Mouse (Mus musculus): ENCODE measurements around the gene Mypn.

Gene Mypn

DNA sequence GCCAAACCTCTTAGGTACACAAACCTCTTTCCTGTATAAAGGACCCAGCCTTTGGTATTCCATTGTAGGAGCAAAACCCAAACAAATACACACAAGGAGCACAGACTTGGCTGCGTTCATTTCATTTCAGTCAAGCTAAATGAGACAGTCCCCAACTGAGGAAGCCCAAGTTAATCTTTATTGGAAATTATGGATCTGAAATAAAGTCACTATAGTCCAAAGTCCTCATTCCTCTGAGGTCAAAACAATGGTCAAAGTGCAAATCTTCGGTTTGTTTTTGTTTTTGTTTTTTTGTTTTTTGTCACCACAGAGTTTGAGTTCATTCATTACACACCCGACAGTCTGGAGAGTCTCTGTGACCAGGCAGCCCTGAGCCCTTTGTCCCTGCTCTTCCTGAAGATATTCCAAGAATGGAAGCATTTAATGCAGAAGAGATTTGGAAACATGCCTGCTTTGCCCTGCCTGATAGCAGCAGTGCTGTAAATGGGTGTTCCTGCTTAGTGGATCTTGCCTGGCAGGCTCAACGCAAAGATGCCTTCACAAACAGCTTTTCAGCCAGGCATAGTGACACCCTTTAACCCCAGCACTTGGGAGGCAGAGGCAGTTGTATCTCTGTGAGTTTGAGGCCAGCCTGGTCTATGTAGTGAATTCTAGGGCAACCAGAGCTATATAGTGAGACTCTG is 47.9 kb downstream of the Mypn start:
- in situ Hi-C loops (cut with MboI, MseI), result no loop called here

DNA sequence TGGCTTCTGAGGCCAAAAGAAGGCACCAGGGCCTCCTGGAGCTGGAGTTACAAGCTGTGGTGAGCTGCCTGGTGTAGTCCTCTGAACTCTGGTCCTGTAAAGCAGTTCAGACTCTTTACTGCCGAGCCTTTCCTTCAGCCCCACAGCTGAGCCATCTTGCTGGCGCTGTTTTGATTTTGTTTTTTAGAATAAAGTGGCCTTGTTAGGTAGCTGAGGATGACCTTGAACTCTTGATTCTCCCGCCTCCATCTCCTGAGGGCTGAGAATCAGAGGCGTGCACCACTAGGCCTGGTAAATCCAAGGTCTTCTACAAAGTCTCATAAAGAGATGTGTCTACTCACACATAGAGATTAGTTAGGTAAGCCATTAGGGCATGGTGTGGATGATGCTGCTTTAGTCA is 49.0 kb downstream of the Mypn start:
- in situ Hi-C loops (cut with MboI, MseI), result loop anchor here (5.0 kb wide), 2 partner anchors 98 to 218 kb away; no protein-coding TSS in a partner anchor

DNA sequence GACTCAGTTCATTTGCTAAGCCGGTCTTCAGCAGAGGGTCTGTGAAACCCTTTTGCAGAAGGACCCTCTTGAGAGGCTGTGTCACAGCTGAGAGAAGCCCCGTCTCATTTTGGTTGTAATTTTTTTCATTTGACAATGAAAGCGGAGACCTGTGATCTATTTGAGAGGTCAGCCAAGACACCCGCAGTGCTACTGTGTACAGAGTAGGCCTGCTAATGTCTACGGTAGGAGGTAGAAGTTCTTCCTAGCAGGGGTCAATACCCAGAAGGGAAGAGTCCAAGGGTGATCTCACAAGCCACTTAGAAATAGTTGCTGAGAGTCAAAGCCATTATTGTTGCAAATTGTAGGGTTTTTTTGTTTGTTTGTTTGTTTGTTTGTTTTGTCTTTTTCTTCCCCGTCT is 49.5 kb downstream of the Mypn start:
- in situ Hi-C loops (cut with MboI, MseI), result loop anchor here (5.0 kb wide), 2 partner anchors 98 to 218 kb away; no protein-coding TSS in a partner anchor

DNA sequence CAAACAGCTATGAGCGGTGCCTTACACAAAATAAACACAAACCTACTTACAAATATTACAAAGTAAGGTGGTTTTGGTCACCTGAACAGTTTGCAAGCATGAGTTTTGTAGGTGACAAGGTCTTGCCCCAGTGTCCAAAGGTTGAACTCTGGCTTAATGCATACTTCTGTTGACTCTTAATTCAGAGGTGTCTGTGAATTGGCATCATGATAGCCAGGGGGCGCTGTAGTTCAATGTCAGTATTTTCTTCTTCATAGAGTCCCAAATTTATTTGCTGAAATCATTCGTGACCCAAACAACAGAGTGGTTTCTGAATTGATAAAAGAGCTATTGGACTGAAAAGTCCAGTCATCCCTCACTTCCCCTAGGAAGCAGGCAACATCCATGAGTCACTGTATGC is 50.2 kb downstream of the Mypn start:
- in situ Hi-C loops (cut with MboI, MseI), result loop anchor here (5.0 kb wide), 2 partner anchors 99 to 219 kb away; no protein-coding TSS in a partner anchor

DNA sequence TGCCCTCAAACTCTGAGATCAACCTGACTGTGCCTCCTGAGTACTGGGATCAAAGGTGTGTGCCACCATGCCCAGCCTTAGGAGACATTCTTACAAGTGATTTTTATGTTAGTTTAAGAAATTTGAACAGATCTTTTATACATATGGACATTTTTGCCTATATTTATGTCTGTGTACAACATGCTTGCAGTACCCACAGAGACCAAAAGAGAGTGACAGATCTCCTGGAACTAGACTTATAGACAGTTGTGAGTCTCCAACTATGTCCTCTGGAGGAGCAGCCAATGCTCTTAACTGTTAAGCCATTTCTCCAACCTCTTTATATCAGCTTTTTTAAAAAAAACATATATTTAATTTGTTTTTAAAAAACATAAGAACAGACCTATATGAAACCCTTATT is 51.4 kb downstream of the Mypn start:
- in situ Hi-C loops (cut with MboI, MseI), result loop anchor here (5.0 kb wide), 2 partner anchors 100 to 220 kb away; no protein-coding TSS in a partner anchor

DNA sequence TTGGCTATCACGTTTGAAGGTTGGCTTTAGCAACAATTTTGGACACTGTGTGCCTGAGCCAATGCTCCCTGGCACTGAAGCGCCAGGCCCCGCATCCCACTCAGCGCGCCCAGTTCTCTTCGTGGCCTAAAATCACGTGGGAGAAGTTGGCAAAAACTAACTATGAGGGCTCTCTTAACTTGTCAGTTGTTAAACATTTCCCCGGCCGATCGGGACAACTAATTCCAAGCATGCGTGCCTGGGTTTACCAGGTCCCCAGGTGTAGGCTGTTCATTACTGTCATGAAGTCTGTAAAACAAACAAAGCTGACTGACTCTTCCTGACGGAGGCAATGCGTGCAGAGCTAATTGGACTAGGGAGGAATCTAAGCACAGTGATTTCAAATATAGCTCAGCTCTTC is 61.1 kb downstream of the Mypn start:
- in situ Hi-C loops (cut with MboI, MseI), result no loop called here

DNA sequence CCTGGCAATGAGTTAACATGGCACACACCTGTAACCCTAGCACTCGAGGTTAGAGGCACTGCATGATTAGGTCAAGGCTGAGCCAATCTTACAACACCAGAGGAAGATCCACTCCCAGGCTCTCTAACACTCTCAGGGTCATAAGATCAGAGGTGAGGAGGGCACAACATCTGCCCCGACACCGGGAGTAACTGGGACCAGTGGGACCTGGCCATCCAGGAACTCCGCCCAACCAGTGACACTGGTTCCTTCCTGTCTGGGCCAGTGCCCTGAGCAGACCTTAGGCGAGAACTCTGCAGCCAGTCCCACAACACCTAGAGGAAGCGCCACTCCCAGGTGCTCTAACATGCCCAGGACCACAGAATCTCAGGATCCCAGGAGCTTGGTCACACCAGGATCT is 67.3 kb downstream of the Mypn start:
- in situ Hi-C loops (cut with MboI, MseI), result no loop called here

DNA sequence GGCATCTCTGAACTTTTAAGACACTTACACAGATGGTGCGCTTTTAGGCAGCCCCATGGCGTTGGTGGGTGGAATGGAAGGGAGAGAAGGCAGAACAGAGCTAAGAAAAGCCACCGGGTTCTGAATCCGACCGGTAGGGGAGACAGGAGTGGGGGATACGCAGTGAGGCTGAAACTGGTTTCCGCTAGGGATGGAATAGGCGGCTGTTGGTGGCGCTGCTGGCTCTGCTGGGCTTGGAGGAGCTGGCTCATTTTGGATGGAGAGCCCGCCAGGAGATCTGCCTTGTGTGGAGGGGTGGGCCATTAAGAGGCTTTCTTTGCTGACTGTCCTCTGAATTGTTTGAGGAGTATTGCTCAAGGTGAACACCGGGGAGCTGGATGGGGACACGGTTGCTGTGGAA is 68.1 kb downstream of the Mypn start:
- in situ Hi-C loops (cut with MboI, MseI), result no loop called here

DNA sequence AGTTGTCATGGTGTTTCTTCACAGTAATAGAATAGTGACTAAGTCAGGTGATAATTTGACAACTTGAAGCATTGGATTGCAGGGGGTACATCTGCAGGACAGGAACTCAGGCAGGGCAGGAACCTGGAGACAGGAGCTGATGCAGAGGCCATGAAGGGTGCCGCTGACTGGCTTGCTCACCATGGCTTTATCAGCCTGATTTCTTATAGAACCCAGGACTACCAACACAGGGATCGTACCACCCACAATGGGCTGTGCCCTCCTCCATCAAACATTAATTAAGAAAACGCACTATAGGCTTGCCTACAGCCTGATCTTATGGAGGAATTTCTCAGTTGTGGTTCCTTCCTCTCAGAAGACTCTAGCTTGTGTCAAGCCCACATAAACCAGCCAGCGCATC is 70.4 kb downstream of the Mypn start:
- in situ Hi-C loops (cut with MboI, MseI), result no loop called here

DNA sequence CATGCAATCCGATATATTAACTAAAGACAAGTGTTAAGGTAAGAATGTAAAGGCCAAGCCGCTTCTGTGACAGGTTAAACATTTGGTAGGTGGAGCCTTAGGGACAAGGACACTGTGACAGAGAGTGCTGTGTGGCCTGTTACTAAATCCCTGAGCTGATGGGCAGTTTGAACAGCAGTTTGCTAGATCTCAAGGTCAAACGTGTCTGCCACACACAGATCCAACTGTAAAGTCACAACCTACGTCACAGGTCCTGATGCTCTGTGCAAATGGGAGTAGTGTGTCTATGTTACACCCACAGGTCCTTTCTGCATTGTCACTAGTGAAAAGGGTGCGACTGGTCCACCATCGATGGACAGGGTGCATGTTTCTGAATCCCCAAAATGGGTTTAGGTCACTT is 71.4 kb downstream of the Mypn start:
- in situ Hi-C loops (cut with MboI, MseI), result no loop called here

DNA sequence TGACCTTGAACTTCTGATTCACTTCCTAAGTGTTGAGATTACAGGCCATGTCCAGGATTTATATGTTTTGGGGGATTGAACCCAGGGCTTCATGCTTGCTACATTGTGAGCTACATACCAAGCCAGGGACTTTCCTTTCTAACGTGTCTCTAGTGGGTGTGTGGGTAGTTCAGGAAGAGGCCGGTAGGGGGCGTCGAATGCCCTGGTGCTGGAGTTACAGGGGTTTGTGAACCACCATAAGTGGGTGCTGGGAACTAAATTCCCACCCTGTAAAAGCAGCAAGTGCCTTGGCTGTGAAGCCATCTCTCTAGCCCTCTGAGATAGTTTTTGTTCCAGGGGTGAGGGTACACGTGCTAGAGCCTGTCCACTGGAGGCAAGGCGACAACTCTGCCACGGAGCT is 73.3 kb downstream of the Mypn start:
- in situ Hi-C loops (cut with MboI, MseI), result no loop called here

DNA sequence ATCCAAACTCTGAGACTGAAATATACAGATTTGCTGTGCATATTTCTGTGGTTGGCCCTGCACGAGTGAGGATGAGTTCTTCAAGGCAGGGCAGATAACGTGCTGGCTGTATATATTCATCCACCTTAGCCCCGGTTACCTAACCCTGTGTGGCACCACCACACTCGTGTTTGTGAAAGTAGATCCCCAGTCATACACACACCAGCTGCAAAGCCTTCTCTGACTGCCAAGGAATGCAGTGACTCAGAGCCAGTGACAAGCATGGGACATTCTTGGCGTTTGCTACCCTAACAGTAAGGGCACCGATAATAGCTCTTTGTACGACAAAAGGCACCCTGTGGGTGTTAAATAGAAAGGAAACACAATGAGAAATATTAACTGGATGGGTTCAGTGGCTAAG is 75.5 kb downstream of the Mypn start:
- in situ Hi-C loops (cut with MboI, MseI), result loop anchor here (5.0 kb wide), 1 partner anchor 326 kb away; no protein-coding TSS in a partner anchor

DNA sequence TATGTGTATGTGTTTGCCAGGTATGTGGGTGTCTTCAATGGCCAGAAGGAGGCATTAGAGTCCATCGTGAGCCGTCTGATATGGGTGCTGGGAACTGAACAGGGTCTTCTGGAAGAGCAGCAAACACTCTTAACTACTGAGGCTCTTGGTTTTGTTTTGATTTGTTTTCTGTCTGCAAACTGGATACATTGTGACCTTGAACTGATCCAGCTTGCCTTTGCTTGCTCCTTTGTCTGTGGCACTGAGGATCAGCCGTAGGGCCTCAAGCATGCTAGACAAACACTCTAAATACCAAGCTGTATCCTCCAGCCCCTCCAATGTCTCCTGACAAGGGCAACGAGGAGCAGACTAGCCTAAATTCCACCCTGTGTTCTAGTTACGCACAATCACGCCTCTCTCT is 76.6 kb downstream of the Mypn start:
- in situ Hi-C loops (cut with MboI, MseI), result loop anchor here (5.0 kb wide), 1 partner anchor 325 kb away; no protein-coding TSS in a partner anchor

DNA sequence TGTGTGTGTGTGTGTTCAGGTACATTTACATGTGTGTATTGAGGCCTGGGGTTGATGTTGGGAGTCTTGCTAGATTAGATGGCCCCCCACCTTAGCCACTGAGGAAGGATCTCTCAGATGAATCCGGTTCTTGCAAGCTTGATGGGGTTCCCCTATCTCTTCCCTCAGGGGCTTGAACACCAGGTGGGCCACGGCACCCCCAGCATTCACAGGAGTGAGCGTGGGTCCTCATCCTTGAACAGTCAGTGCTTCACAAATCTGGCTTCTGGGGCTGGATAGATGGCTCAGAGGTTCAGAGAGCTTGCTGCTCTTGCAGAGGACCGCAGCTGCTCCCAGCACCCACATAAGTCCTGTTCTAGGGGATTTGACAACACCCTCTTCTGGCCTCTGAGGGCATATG is 77.6 kb downstream of the Mypn start:
- in situ Hi-C loops (cut with MboI, MseI), result loop anchor here (5.0 kb wide), 1 partner anchor 324 kb away; no protein-coding TSS in a partner anchor

DNA sequence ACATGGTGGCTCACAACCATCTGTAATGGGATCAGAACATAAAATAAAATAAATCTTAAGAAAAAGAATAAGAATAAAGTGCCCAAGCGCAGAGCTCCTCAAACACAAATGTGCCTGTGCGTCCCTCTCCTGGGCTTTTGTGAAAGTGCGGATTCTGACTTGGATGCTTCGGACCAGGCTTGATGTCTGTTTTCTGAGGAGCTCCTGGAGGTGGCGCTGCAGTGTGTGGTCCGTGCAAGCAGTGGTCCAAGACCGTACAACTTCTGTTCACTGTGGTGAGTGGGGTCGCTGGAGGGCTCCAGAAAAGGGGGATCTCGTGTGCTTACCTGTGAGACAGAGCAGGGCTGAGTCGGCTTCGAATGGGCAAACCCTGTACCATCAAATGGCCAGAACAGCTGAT is 78.4 kb downstream of the Mypn start:
- in situ Hi-C loops (cut with MboI, MseI), result loop anchor here (5.0 kb wide), 1 partner anchor 323 kb away; no protein-coding TSS in a partner anchor

DNA sequence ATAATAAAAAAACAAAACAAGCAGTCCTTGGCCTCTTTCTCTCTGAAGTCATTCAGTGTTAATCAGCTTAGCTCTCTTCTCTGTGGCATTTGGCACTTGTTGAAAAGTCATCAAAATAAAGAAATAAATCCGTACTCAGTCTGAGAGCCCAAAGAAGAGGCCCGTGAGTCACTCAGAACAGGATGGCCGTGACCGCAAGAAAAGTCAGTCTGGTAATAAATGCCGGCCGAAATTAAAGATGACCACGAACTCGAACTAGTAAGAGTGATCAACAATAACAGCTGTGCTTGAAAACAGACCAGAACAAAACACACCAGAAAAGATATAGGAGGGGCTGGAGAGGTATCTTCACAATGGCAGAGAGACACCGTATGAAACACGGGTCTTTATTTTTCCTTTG is 79.7 kb downstream of the Mypn start:
- in situ Hi-C loops (cut with MboI, MseI), result no loop called here

DNA sequence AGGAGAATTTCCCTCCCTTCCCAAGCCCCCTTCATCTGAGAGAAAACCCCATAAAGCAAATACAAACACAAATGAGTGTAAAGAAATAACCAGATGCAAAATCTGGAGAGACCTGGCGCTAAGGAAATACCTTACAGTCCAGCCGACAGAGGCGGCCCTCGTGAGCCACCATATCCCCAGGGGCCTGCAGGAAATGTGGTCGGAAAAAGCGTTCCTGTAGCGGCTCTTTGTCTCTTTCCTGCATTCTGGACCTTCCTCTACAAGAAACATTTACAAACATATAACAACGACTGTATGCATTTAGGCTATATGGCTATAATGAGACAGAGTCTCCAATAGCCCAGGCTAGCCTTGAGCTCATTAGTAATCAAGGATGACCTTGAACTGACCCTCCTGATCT is 80.6 kb downstream of the Mypn start:
- in situ Hi-C loops (cut with MboI, MseI), result no loop called here

DNA sequence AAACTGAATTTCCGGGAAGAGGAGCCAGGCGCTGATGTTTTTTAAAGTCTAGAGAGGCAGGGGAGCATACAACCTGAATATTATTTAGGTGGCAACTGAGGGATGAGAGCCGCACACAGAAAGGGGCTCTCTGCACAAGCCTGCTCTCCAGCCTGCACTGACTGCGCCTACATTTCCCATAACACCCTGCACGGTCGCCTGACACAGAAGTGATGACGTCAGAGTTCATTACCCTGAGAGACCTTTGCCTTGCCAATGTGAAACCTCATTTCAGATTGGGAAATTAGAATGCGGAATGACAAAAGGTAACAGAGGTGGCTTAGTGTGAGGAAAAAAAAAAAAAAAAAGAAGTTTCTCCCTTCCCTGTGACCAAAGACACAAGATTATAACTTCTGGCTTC is 81.2 kb downstream of the Mypn start:
- in situ Hi-C loops (cut with MboI, MseI), result no loop called here

DNA sequence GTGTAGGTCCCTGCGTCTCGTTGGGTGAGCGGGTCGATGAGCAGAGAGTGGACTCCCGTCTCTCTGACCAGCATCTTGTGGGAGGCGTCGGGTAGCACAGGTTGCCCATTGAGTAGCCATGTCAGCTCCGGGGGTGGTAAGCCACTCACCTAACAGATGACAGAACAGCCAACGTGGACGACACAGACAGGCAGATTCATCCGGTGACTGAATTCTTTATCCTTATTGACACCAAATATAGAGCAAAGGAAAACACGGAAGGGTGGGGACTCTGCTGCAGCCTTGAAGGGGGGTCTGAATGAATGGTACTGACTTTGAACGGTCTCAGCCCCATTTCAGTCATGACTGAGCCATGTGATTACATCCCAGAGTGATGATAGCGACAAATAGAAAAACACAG is 81.8 kb downstream of the Mypn start:
- in situ Hi-C loops (cut with MboI, MseI), result no loop called here

DNA sequence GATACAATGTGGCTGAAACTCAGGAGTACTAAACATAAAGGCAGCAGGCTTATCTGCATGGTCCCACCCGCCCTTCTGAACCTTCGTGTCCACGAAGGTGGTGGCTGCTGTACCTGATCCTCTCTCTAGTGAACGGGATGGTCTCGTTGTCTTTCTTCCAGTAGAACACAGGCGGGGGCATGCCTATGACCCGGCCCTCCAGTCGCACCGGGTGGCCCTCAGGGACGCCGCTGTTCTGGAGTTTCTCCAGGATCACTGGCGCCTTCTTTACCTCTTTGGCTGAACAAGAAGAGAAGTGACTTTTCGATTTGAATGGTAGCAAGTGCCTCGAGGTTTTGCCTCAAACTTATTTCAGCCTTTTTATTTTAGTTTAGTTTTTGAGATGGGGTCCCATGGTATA is 83.8 kb downstream of the Mypn start:
- in situ Hi-C loops (cut with MboI, MseI), result loop anchor here (5.0 kb wide), 1 partner anchor 78 kb away; no protein-coding TSS in a partner anchor

DNA sequence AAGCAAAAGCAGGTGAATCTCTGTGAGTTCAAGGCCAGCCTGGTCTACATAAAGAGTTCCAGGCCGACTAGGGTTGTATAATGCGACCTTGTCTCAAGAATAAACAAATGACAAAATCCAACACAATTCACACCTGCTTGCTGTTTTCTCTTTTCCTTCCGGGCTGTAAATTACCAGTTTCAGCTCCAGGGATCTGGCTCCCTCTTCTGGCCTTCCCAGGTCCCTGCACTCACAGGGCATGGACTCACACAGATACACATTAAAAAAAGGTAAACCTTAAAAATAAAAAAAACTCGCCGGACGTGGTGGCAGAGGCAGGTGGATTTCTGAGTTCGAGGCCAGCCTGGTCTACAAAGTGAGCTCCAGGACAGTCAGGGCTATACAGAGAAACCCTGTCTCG is 86.2 kb downstream of the Mypn start:
- in situ Hi-C loops (cut with MboI, MseI), result loop anchor here (5.0 kb wide), 1 partner anchor 75 kb away; no protein-coding TSS in a partner anchor

DNA sequence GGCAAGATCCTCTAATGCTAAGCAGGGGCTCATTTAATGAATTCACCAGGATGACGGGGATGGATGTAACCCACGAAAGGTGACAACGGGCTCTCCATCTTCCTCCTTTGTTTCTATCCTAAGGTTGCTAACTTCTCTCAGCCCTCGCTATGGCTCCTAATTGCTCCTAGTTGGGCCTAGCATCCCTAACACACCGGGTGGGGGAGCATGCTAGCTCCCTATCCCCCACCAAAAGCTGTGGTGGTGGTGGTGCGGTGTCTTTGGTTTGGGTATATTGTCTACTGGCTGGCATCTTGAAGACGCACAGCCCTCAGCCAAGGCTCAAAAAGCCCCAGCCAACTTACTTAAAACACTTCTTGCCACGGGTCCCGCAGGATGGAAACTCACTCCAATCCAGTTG is 87.4 kb downstream of the Mypn start:
- in situ Hi-C loops (cut with MboI, MseI), result loop anchor here (5.0 kb wide), 1 partner anchor 74 kb away; no protein-coding TSS in a partner anchor

DNA sequence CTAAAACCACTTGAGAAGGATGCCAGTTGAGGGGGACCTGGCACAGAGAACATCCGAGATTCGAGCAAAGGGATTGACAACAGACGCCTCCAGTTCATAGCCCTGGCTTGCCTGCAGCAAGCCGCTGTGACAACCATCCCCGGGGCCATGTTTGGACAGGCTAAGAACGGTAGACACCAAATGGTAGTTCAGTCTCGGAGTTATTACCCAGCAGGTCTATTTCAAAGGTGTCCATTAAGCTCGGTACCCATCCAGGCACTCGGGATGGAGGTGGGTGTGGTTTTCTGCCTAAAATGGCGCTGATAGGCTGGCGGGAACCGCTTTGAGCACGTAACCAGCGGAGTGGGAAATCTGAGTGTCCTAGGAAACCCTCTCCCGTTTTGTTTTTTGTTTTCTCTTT is 87.9 kb downstream of the Mypn start:
- in situ Hi-C loops (cut with MboI, MseI), result loop anchor here (5.0 kb wide), 1 partner anchor 74 kb away; no protein-coding TSS in a partner anchor

All from regulatory T cell (primary cell).